Mouse (Mus musculus): ENCODE data around the gene Tmub2.

GRCm38 (mm10) chr11:102317298-102317900 is 32.7 kb downstream of the Tmub2 start:
- TF ChIP-seq SIN3A (IDR thresholded peaks at IDR 0.05; ENCODE audit: low read length) (no peak), E2F4 (IDR thresholded peaks at IDR 0.05; ENCODE audit: insufficient replicate concordance, low read depth, low read length) (no peak), MAZ (IDR thresholded peaks at IDR 0.05; ENCODE audit: low read depth, low read length) (no peak), POLR2AphosphoS2 (IDR thresholded peaks at IDR 0.05; ENCODE audit: low read depth, low read length) (no peak)

Data from CH12.LX (cell line).